Mouse (Mus musculus): Measurements from ENCODE around the gene Zfp704.

DNA sequence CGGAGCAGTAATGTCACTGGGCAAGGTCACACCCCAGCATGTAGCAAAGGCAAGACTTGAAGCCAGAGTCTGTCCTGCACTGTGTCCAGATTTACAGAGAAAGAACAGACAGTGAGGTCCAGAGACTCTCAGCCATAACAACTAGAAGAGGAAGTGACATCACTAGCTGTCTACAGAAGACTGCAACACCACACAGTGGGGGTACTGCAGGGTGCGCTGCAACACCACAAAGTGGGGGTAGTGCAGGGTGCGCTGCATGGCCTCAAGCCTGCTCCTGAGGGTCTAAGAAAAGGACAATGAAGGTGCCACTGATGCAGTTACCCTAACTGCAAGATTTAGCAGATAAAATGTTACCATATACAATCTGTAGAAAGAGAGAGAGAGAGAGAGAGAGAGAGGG is 11.8 kb downstream of the Zfp704 start:
- no peak for TF ChIP-seq CTCF (IDR thresholded peaks at IDR 0.05; ENCODE audit: extremely low read depth, insufficient read depth, insufficient read length, insufficient replicate concordance)
- no peak for TF ChIP-seq POLR2A (IDR thresholded peaks at IDR 0.05; ENCODE audit: low read depth, low read length)

Measured in spleen, adult 2 months (tissue).